In the genomic region with DNA sequence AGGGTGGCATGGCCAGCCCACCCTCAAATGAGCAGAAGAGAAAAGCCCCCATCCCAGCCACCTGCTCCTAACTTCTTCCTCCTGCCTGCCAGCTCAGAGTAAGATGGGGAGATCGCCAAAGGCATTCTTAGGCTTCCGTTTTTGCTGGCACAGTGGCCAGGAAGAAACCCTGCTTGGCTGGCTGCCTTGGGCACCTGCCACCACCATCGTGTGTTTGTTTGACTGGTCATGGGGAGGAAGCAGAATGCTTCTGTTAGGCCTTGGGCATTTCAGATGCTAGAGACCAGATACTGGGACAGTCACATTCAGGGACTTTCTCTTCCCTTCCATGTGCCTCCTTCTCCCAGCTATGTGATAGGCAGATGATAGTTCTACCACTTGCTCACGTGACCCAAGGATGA, we compare ENCODE assay signal across 11 mouse cellular contexts.
DNase-seq lines count a peak whose midpoint lies in the region; ATAC-seq and TF ChIP-seq lines count a peak whose summit lies in the region.
"Had no signal": no experiment of that assay in that cellular context is flagged by ENCODE, and none has a peak within 500 bp of the region (broad histone marks: within the 10 kb centered on the region; RNA-seq: fewer than 3 reads in every experiment).

No protein-coding gene starts in this region.

- no peak overlapping the region for H3K9ac ChIP-seq in midbrain, postnatal 0 days (replicated peaks; ENCODE audit: low read length, poor library complexity, severe bottlenecking)
- H3K9ac ChIP-seq in midbrain, embryonic 13.5 days (replicated peaks), result no peak overlapping the region
- H3K9ac ChIP-seq: lung, embryonic 14.5 days had no signal

- no peaks in the 10 kb centered on the region for H3K4me1 ChIP-seq in midbrain, postnatal 0 days (ENCODE audit: insufficient read depth, low read length)
- H3K4me1 ChIP-seq in midbrain, embryonic 13.5 days (replicated peaks), result no peaks in the 10 kb centered on the region

- H3K4me2 ChIP-seq in midbrain, postnatal 0 days (ENCODE audit: low read depth, low read length, poor library complexity, severe bottlenecking), result no peak overlapping the region
- H3K4me2 ChIP-seq in midbrain, embryonic 13.5 days (replicated peaks), result no peak overlapping the region
- H3K4me2 ChIP-seq: lung, embryonic 14.5 days had no signal

- no peaks in the 10 kb centered on the region for H3K9me3 ChIP-seq in midbrain, postnatal 0 days (ENCODE audit: low read length)
- no peaks in the 10 kb centered on the region for H3K9me3 ChIP-seq in midbrain, embryonic 13.5 days

- DNase-seq in gastrocnemius, adult 18-20 months (ENCODE audit: low spot score), result peak; percentile 25
- no peak for DNase-seq in gastrocnemius, postnatal 4 days (ENCODE audit: low spot score in 2 of 2)
- DNase-seq in midbrain, postnatal 0 days (ENCODE audit: low spot score), result peak; percentile 62
- peak; percentile 93 to 94 for DNase-seq in cerebellum, postnatal 10 days
- peak; percentile 48 for DNase-seq in ovary, adult 18-20 months (ENCODE audit: low spot score)
- DNase-seq in layer of hippocampus, adult 8-10 months (ENCODE audit: low spot score in 2 of 2), result no peak
- DNase-seq: layer of hippocampus, adult 9-11 months; lung, embryonic 14.5 days had no signal

- ATAC-seq in midbrain, postnatal 0 days (ENCODE audit: low FRiP score), result no peak
- ATAC-seq in midbrain, embryonic 13.5 days, result no peak
- ATAC-seq in megakaryocyte, adult 5-6 weeks (ENCODE audit: poor library complexity, severe bottlenecking), result no peak

- no peak overlapping the region for H3K27ac ChIP-seq in midbrain, postnatal 0 days (ENCODE audit: low read depth, low read length)
- no peak overlapping the region for H3K27ac ChIP-seq in midbrain, embryonic 13.5 days

- no peaks in the 10 kb centered on the region for H3K27me3 ChIP-seq in midbrain, postnatal 0 days (ENCODE audit: insufficient read depth, low read length)
- no peaks in the 10 kb centered on the region for H3K27me3 ChIP-seq in midbrain, embryonic 13.5 days
- H3K27me3 ChIP-seq: CH12.LX had no signal

- no peaks in the 10 kb centered on the region for H3K36me3 ChIP-seq in midbrain, postnatal 0 days (ENCODE audit: insufficient read depth, low read length)
- no peaks in the 10 kb centered on the region for H3K36me3 ChIP-seq in midbrain, embryonic 13.5 days

- TF ChIP-seq CTCF in midbrain, postnatal 0 days (IDR thresholded peaks at IDR 0.05), result no peak

- WGBS in midbrain, postnatal 0 days, result 81% methylated on average over 4 of the region's 4 CpGs
- WGBS in midbrain, embryonic 13.5 days, result 84% methylated on average over 4 of the region's 4 CpGs

- no peak overlapping the region for H3K4me3 ChIP-seq in midbrain, postnatal 0 days (ENCODE audit: low read depth, low read length)
- H3K4me3 ChIP-seq in midbrain, embryonic 13.5 days (replicated peaks), result no peak overlapping the region

Comparison
In these comparisons a context has a peak if more than half of its experiments do, and no peak if none do; other contexts are left out.
1. DNase-seq: peak in gastrocnemius, adult 18-20 months (single experiment), midbrain, postnatal 0 days (single experiment), cerebellum, postnatal 10 days (2 of 2) and ovary, adult 18-20 months (single experiment); none in gastrocnemius, postnatal 4 days (0 of 2) and layer of hippocampus, adult 8-10 months (0 of 2).